Mouse (Mus musculus) cerebellum, adult 2 months (tissue): ENCODE results near the gene Ap3d1. TPM values are rescaled to one million over a fixed set of nuclear protein-coding genes. Genes with fewer than 3 reads are reported as not detected.

ENCODE experiments used
- DNase-seq, 2 experiments: peaks; one replicate each; pipeline ENCODE4 v3.0.0; 2021
- H3K27ac ChIP-seq: fragments of 200-500 bp; 2 replicates; pipeline ENCODE4 v1.5.1; 2012; ENCODE audit warnings: low read length, control low read depth, inconsistent platforms; ENCODE audit not compliant: insufficient read depth
- H3K27me3 ChIP-seq: fragments of 200-500 bp; 2 replicates; pipeline ENCODE4 v1.6.1; 2012; ENCODE audit warnings: inconsistent platforms, mild to moderate bottlenecking, low read length, moderate library complexity; ENCODE audit not compliant: control insufficient read depth, insufficient read depth
- H3K4me1 ChIP-seq: fragments of 200-500 bp; 2 replicates; pipeline ENCODE4 v1.6.1; 2011; ENCODE audit warnings: low read length; ENCODE audit not compliant: control insufficient read depth, insufficient read depth
- H3K4me3 ChIP-seq: fragments of 200-500 bp; replicated peaks from 2 replicates; pipeline ENCODE3; 2011; ENCODE audit warnings: mild to moderate bottlenecking, low read depth, low read length, control low read depth; ENCODE audit not compliant: insufficient read depth
- CTCF ChIP-seq: fragments of 200-500 bp; IDR thresholded peaks from 2 replicates; pipeline ENCODE4 v1.5.1; 2011; ENCODE audit warnings: low read depth, mild to moderate bottlenecking, control low read depth, low read length, moderate library complexity, borderline replicate concordance; ENCODE audit not compliant: insufficient read depth
- POLR2A ChIP-seq: fragments of 200-500 bp; IDR thresholded peaks from 2 replicates; pipeline ENCODE4 v1.6.1; 2011; ENCODE audit warnings: low read length, control low read depth, borderline replicate concordance; ENCODE audit not compliant: insufficient read depth
- WGBS: fragments of 180-500 bp; shearing (Covaris S2); methylation state at CpG from one replicate; pipeline ENCODE4 v1.1.7; 2018; 5-methylcytosine and 5-hydroxymethylcytosine counted together
- polyA plus RNA-seq: library from polyadenylated mRNA; depleted of rRNA; stranded (reverse); fragments of >200 nt; gene quantifications from 2 replicates; pipeline ENCODE4 v1.2.3, GENCODE M21; 2012

The Ap3d1 gene
- polyA plus RNA-seq, 1 experiment: 175 TPM

- no peak for DNase-seq
- 79% methylated on average over 10 of the region's 10 CpGs for WGBS
- no peak for TF ChIP-seq POLR2A
- no peak for TF ChIP-seq CTCF
- H3K4me3 ChIP-seq: no peak overlapping the region
- H3K4me1 ChIP-seq: peaks cover 11% of the 10 kb centered on the region; the same call in 1 of the 2 replicates
- no peak overlapping the region for H3K27ac ChIP-seq
- H3K27me3 ChIP-seq: no peaks in the 10 kb centered on the region
Observed at GRCm38 (mm10) chr10:80695801-80696501, 46.1 kb downstream of the Ap3d1 start.

- H3K4me1 ChIP-seq: peaks cover 11% of the 10 kb centered on the region; the same call in 1 of the 2 replicates
- DNase-seq: no peak
- TF ChIP-seq CTCF: no peak
- no peak for TF ChIP-seq POLR2A
- no peaks in the 10 kb centered on the region for H3K27me3 ChIP-seq
- 77% methylated on average over 2 of the region's 2 CpGs for WGBS
- no peak overlapping the region for H3K27ac ChIP-seq
- H3K4me3 ChIP-seq: no peak overlapping the region
Observed at GRCm38 (mm10) chr10:80695186-80695585, 46.9 kb downstream of the Ap3d1 start.

GRCm38 (mm10) chr10:80694159-80694938 lies 47.7 kb downstream of the Ap3d1 start:
- H3K27ac ChIP-seq: no peak overlapping the region
- 69% methylated on average over 13 of the region's 13 CpGs for WGBS

GRCm38 (mm10) chr10:80693401-80694045 lies 48.5 kb downstream of the Ap3d1 start:
- no peak for DNase-seq
- WGBS: 66% methylated on average over 12 of the region's 12 CpGs
- H3K4me3 ChIP-seq: no peak overlapping the region
- H3K27me3 ChIP-seq: no peaks in the 10 kb centered on the region
- no peak overlapping the region for H3K27ac ChIP-seq
- H3K4me1 ChIP-seq: peaks cover 11% of the 10 kb centered on the region; the same call in 1 of the 2 replicates
- TF ChIP-seq POLR2A (no peak), CTCF (no peak)

More at GRCm38 (mm10) chr10:80694159-80694938, 47.7 kb downstream of the Ap3d1 start:
- no peak for DNase-seq
- Histone ChIP-seq H3K4me1 (peaks cover 11% of the 10 kb centered on the region; the same call in 1 of the 2 replicates), H3K27me3 (no peaks in the 10 kb centered on the region), H3K4me3 (no peak overlapping the region)
- TF ChIP-seq CTCF (no peak), POLR2A (no peak)

- Histone ChIP-seq H3K27ac (no peak overlapping the region), H3K4me3 (no peak overlapping the region), H3K27me3 (no peaks in the 10 kb centered on the region), H3K4me1 (peaks cover 5% of the 10 kb centered on the region; the same call in 1 of the 2 replicates)
- TF ChIP-seq CTCF (no peak), POLR2A (no peak)
- DNase-seq: no peak
- 77% methylated on average over 14 of the region's 14 CpGs for WGBS
Observed at GRCm38 (mm10) chr10:80692249-80693165, 49.6 kb downstream of the Ap3d1 start.

GRCm38 (mm10) chr10:80687850-80688249 lies 54.2 kb downstream of the Ap3d1 start:
- Histone ChIP-seq H3K4me3 (no peak overlapping the region), H3K27ac (no peak overlapping the region), H3K4me1 (peaks cover 5% of the 10 kb centered on the region; the same call in 1 of the 2 replicates), H3K27me3 (no peaks in the 10 kb centered on the region)
- TF ChIP-seq POLR2A: no peak
- TF ChIP-seq CTCF: peak; percentile 74
- DNase-seq: peak; percentile 79
- WGBS: 17% methylated on average over 5 of the region's 5 CpGs

- peaks cover 5% of the 10 kb centered on the region; the same call in 1 of the 2 replicates for H3K4me1 ChIP-seq
- no peaks in the 10 kb centered on the region for H3K27me3 ChIP-seq
- no peak overlapping the region for H3K4me3 ChIP-seq
- H3K27ac ChIP-seq: no peak overlapping the region
- DNase-seq: no peak
- 62% methylated on average over 3 of the region's 3 CpGs for WGBS
- TF ChIP-seq CTCF (no peak), POLR2A (no peak)
Observed at GRCm38 (mm10) chr10:80686617-80687016, 55.4 kb downstream of the Ap3d1 start.
